Mouse (Mus musculus) colon, adult 2 months (tissue): ENCODE measurements around the gene Rheb. TPM values are rescaled to one million over a fixed set of nuclear protein-coding genes. Genes with fewer than 3 reads are reported as not detected.

Source experiments
- polyA plus RNA-seq: library from polyadenylated mRNA; depleted of rRNA; stranded (reverse); fragments of >200 nt; gene quantifications from 2 replicates; pipeline ENCODE4 v1.2.3, GENCODE M21; 2012; rRNA removed

Rheb gene
- 19.9 and 27.1 TPM in 2 replicates for polyA plus RNA-seq

DNA sequence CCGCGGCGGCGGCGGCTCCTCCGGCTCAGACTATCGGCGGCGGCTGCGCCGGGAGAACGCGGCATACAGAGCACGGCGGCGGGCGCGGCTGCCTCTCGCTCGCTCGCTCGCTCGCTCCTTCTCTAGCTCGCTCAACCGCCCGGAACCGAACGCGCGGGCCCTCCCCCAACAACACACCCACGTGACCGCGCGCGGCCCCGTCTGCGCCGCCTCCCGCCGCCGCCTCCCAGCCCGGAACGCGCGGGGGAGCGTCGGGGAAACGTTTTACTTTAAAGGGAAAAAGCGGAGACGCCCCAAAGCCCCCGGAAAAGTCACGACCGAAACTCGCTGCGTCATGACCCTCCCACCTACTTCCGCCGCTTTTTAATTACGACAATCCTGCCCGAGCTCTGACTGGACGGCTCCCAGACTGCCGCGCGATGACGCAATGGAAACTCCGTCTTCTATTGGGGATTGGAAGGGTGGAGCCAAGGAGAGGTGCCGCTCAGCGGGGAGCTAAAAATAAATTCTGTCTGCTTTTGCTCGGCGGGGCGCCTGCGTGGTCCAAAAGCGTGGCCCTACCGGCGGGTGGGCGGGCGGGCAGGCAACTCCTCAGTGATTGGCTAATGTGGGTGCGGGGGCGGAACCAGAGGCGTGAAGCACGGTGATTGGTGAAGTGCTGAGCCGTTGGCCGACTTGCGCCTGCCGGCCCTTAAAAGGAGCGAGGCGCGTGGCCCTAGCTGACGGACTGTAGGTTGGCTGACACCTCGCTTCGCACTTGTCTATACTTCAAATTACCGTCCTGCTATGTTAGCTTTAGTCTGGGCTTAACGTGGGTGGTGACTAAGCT lies at the start of gene Rheb:
TSS of gene Rheb (minus strand) at position 351 of the 829 bp plus-strand sequence.

DNA sequence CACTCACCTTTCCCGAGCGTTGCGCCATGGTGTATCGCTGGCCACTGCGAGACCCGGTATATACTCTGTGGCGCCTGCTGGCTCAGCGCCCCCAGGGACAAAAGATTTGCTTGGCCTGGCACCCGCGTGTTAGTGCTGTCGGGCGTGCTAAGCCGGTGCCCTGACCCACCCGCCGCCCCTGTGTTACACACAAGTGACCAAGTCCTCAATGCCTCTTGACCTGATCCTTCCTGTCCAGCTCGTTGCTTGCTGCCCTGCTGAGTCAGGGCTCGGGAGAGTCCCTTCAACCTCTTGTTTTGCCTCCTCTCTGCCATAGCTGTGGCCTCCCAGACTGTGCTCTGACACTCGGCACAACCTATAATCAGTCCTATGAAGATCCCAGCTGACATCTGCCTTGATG lies 84.6 kb downstream of the Rheb start, which contains the start of gene Crygn:
TSS of gene Crygn (minus strand) at position 193 of the 400 bp plus-strand sequence.

Other genes starting within 250 kb of the Rheb start
- 26.0 and 26.6 TPM in 2 replicates for gene Smarcd3, start 218.2 kb downstream of the Rheb start, polyA plus RNA-seq
- gene Nub1, start 157.1 kb downstream of the Rheb start, polyA plus RNA-seq: 33.6 and 40.7 TPM in 2 replicates
- 0.77 and 1.3 TPM in 2 replicates for gene Wdr86, start 111.9 kb downstream of the Rheb start, polyA plus RNA-seq
- 6.9 TPM in 1 of 2 replicates, not detected in the other for gene Crygn, start 84.6 kb downstream of the Rheb start, polyA plus RNA-seq